Mouse (Mus musculus) activated CD4-positive, CD25-positive, alpha-beta regulatory T cell, adult 9 weeks (primary cell): ENCODE measurements around the gene Gpatch1. TPM values are rescaled to one million over a fixed set of nuclear protein-coding genes. Genes with fewer than 3 reads are reported as not detected.

Experiments used
- polyA plus RNA-seq: library from polyadenylated mRNA; unstranded; fragments of 100-300 nt; shearing (Covaris generic); gene quantifications from one replicate; pipeline ENCODE4 v1.2.1, GENCODE M21; 2017

The Gpatch1 gene
- 21.9 TPM for polyA plus RNA-seq

DNA sequence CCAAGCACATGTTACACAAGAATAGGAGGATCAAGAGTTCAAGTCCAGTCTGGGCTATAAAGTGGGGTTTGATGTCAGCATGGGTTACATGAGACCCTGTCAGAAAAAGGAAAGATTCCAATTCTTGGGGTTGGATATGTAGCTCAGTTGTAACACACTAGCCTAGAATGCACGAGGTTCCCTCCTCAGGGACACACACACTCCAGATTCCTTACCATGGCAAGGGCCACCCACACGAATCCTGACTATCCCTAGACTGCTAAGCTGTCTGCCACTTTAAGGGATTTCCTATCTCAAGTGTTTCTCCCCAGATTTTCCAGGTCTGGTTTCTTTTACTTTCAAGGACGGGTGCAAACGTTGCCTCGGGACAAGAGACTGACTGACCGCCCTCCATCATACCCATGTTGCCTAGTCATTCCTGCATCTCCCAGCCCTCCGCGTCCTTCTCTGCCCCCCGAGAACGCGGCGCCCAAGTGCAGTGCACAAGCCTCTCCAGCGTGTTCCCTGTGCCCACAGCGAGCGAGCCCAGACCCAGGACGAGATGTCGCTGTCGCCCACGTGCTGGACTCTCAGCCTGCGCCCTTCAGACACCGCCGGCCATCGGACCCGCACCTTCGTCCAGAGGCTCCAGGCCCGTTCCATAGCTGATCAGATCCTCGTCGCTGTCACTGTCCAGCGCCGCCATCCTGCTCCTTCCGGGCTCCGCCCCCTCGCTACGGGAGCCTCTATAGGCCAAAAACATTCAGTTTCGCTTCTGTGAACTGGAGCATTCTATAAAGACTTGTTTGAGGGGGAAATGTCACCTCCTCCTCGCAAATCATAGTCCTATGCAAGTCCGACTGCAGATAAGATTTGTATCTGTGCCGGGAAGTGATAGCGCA lies at the start of gene Gpatch1:
Gpatch1 (minus strand) TSS at position 712 of the 881 bp plus-strand sequence.

DNA sequence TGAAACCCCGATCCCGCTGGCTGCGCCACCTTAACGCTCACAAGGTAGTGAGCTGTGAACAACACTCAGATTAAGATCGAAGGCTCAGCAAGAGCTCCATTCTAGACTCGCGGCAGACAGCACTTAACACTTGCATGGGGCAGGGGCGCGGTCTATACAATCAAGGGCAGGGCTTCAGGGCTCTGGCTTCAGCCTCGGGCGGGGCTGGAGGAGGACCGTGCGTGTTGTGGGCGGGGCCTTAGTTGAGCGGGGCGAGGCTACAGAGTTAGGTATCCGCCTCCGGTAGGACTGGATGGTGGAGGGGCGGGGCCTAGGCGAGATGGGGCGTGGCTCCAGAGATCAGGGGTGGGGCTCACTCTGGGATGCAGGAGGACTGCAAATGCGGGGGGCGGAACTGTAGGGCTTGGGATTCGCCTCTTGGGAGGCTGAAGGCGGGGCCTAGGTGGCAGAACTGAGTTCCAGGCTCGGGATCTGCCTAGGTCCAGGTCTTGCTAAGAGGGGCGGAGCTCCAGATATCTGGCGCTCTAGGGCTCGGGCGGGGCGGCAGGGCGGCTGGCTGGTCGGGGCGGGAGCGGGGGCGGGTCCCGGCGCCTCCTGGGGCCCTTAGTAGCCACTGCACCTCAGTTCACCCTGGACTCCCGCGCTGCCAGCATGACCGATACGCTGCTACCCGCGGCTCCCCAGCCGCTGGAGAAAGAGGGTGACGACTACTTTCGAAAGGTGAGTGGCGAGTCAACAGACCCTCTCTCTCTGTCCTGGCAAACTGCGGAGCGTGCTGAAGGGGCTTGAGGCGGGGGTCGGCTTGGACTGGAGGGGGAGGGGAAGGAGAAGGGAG lies 15.7 kb upstream of the Gpatch1 start, which contains the start of gene Rhpn2:
Rhpn2 (plus strand) TSS at position 479 of the 835 bp plus-strand sequence.

Other genes with a start within 250 kb of the Gpatch1 start
- gene Cebpa, start 199.1 kb downstream of the Gpatch1 start, polyA plus RNA-seq, result 0.34 TPM
- 13.5 TPM for gene Slc7a10, start 132.1 kb downstream of the Gpatch1 start, polyA plus RNA-seq
- 2.6 TPM for gene Lrp3, start 102.9 kb downstream of the Gpatch1 start, polyA plus RNA-seq
- 0.12 TPM for gene Rhpn2, start 15.7 kb upstream of the Gpatch1 start, polyA plus RNA-seq
- gene Faap24, start 78.4 kb upstream of the Gpatch1 start, polyA plus RNA-seq, result 32.4 TPM
- gene Cep89, start 78.6 kb upstream of the Gpatch1 start, polyA plus RNA-seq, result 15.5 TPM
- gene Slc7a9, start 130.4 kb upstream of the Gpatch1 start, polyA plus RNA-seq, result not detected
- not detected for gene Tdrd12, start 219.3 kb upstream of the Gpatch1 start, polyA plus RNA-seq
- gene Nudt19, start 237.9 kb upstream of the Gpatch1 start, polyA plus RNA-seq, result 56.6 TPM